24 mouse cellular contexts compared by ENCODE assay signal in genomic region chr6:126143659-126144058, GRCm38 (mm10). TPM values are rescaled to one million over a fixed set of nuclear protein-coding genes. Genes with fewer than 3 reads are reported as not detected.
DNase-seq lines count a peak whose midpoint lies in the region; ATAC-seq and TF ChIP-seq lines count a peak whose summit lies in the region.
"Had no signal": no experiment of that assay in that cellular context is flagged by ENCODE, and none has a peak within 500 bp of the region (broad histone marks: within the 10 kb centered on the region; RNA-seq: fewer than 3 reads in every experiment).

No protein-coding gene starts in this region.

- H3K36me3 ChIP-seq in heart, embryonic 12.5 days = no peaks in the 10 kb centered on the region
- no peaks in the 10 kb centered on the region for H3K36me3 ChIP-seq in heart, embryonic 11.5 days (ENCODE audit: control insufficient read depth, insufficient read depth, low read length)
- no peaks in the 10 kb centered on the region for H3K36me3 ChIP-seq in kidney, embryonic 16.5 days (ENCODE audit: insufficient read depth, low read length)
- H3K36me3 ChIP-seq: forebrain, embryonic 12.5 days; G1E; hindbrain, embryonic 10.5 days had no signal

- no peak for DNase-seq in gastrocnemius, adult 2 months
- no peak for DNase-seq in gastrocnemius, postnatal 36 days
- peak; percentile 47 for DNase-seq in kidney, postnatal 10 days
- no peak for DNase-seq in right cerebral cortex, adult 18-20 months
- DNase-seq: adrenal gland, adult 8-10 months; adrenal gland, postnatal 36 days; B cell, adult 2 months; cerebellum, adult 11 months; cerebellum, adult 9-10 months; cerebellum, postnatal 25 days; gastrocnemius, postnatal 14 days; heart, postnatal 10 days had no signal

- no peak overlapping the region for H3K4me3 ChIP-seq in gastrocnemius, adult 2 months
- no peak overlapping the region for H3K4me3 ChIP-seq in heart, embryonic 12.5 days
- no peak overlapping the region for H3K4me3 ChIP-seq in heart, embryonic 11.5 days (ENCODE audit: low read depth, low read length)
- no peak overlapping the region for H3K4me3 ChIP-seq in kidney, embryonic 16.5 days (ENCODE audit: low read length)
- no peak overlapping the region for H3K4me3 ChIP-seq in brown adipose tissue, adult 24 weeks (ENCODE audit: insufficient read depth, low read depth, low read length)
- H3K4me3 ChIP-seq: embryonic facial prominence, embryonic 12.5 days; forebrain, embryonic 12.5 days; hindbrain, embryonic 10.5 days had no signal

- no peak for TF ChIP-seq CTCF in gastrocnemius, adult 2 months (IDR thresholded peaks at IDR 0.05)

- 70% methylated on average over 5 of the region's 5 CpGs for WGBS in heart, embryonic 12.5 days
- 64% methylated on average over 5 of the region's 5 CpGs for WGBS in heart, embryonic 11.5 days (ENCODE audit: insufficient replicate concordance)
- WGBS in kidney, embryonic 16.5 days = 24% methylated on average over 5 of the region's 5 CpGs

- no peak overlapping the region for H3K4me2 ChIP-seq in heart, embryonic 12.5 days
- no peak overlapping the region for H3K4me2 ChIP-seq in heart, embryonic 11.5 days
- H3K4me2 ChIP-seq in kidney, embryonic 16.5 days (replicated peaks; ENCODE audit: low read depth, low read length) = no peak overlapping the region
- H3K4me2 ChIP-seq: embryonic facial prominence, embryonic 12.5 days; forebrain, embryonic 12.5 days; hindbrain, embryonic 14.5 days had no signal

- no peaks in the 10 kb centered on the region for H3K9me3 ChIP-seq in heart, embryonic 12.5 days (replicated peaks)
- H3K9me3 ChIP-seq in heart, embryonic 11.5 days (replicated peaks; ENCODE audit: control insufficient read depth, low read length) = no peaks in the 10 kb centered on the region
- H3K9me3 ChIP-seq in kidney, embryonic 16.5 days (ENCODE audit: low read length) = no peaks in the 10 kb centered on the region
- H3K9me3 ChIP-seq: embryonic facial prominence, embryonic 12.5 days; forebrain, embryonic 12.5 days; hindbrain, embryonic 10.5 days had no signal

- peak overlapping the region; percentile 38; the same call in 1 of the 2 replicates for H3K27ac ChIP-seq in gastrocnemius, adult 2 months
- peak overlapping the region; percentile 57; the same call in 1 of the 2 replicates for H3K27ac ChIP-seq in heart, embryonic 12.5 days (ENCODE audit: poor library complexity, severe bottlenecking)
- H3K27ac ChIP-seq in heart, embryonic 11.5 days (ENCODE audit: low read depth, low read length) = no peak overlapping the region
- H3K27ac ChIP-seq in kidney, embryonic 16.5 days (ENCODE audit: low read length) = no peak overlapping the region
- peak overlapping the region; percentile 81 for H3K27ac ChIP-seq in brown adipose tissue, adult 24 weeks (replicated peaks; ENCODE audit: low read depth, low read length)
- H3K27ac ChIP-seq: embryonic facial prominence, embryonic 12.5 days; forebrain, embryonic 12.5 days; hindbrain, embryonic 10.5 days; hindbrain, embryonic 14.5 days had no signal

- peaks cover 45% of the 10 kb centered on the region for H3K4me1 ChIP-seq in heart, embryonic 12.5 days (replicated peaks)
- H3K4me1 ChIP-seq in heart, embryonic 11.5 days (ENCODE audit: control insufficient read depth, insufficient read depth, low read length) = peaks cover 38% of the 10 kb centered on the region
- H3K4me1 ChIP-seq in kidney, embryonic 16.5 days (ENCODE audit: insufficient read depth, low read length) = peaks cover 35% of the 10 kb centered on the region
- H3K4me1 ChIP-seq in brown adipose tissue, adult 24 weeks (ENCODE audit: control insufficient read depth, insufficient read depth, insufficient read length, low read length) = peaks cover 40% of the 10 kb centered on the region
- H3K4me1 ChIP-seq: forebrain, embryonic 12.5 days had no signal

- ATAC-seq in heart, embryonic 12.5 days (ENCODE audit: insufficient number of reproducible peaks, low FRiP score) = no peak
- no peak for ATAC-seq in heart, embryonic 11.5 days (replicated peaks; ENCODE audit: insufficient number of reproducible peaks, low FRiP score, low TSS enrichment)
- ATAC-seq in kidney, embryonic 16.5 days (ENCODE audit: low FRiP score, low TSS enrichment) = no peak
- ATAC-seq: CD4-positive, CD25-positive, alpha-beta regulatory T cell, adult 4 months; forebrain, embryonic 16.5 days had no signal

- no peaks in the 10 kb centered on the region for H3K27me3 ChIP-seq in heart, embryonic 12.5 days (replicated peaks)
- no peaks in the 10 kb centered on the region for H3K27me3 ChIP-seq in heart, embryonic 11.5 days (ENCODE audit: control insufficient read depth, insufficient read depth, low read length)
- no peaks in the 10 kb centered on the region for H3K27me3 ChIP-seq in kidney, embryonic 16.5 days (ENCODE audit: insufficient read depth, low read length)
- H3K27me3 ChIP-seq: embryonic facial prominence, embryonic 12.5 days; forebrain, embryonic 12.5 days had no signal

- no peak overlapping the region; the same call in 1 of the 2 replicates for H3K9ac ChIP-seq in heart, embryonic 12.5 days
- no peak overlapping the region for H3K9ac ChIP-seq in heart, embryonic 11.5 days (ENCODE audit: low read depth, low read length)
- no peak overlapping the region for H3K9ac ChIP-seq in kidney, embryonic 16.5 days (replicated peaks; ENCODE audit: low read length)
- H3K9ac ChIP-seq: embryonic facial prominence, embryonic 12.5 days; forebrain, embryonic 12.5 days; hindbrain, embryonic 14.5 days had no signal

- intact Hi-C loops in gastrocnemius, adult 2 months (cut with DNase I) = no loop called here
- intact Hi-C loops in gastrocnemius, postnatal 36 days (cut with DNase I) = no loop called here

RNA-seq across cellular contexts. Expression of gene Ntf3, which starts 23.1 kb away (rescaled TPM):
- total RNA-seq in gastrocnemius, adult 2 months (2021) = 1 to 10 TPM; 1.4 to 2.4 TPM
- 1 to 10 TPM; 1.5 to 1.6 TPM for total RNA-seq in gastrocnemius, postnatal 36 days (2021)
- 8.2 and 8.9 TPM in 2 replicates for polyA plus RNA-seq in heart, embryonic 12.5 days (2016; fragmentation: Nextera tagmentation; extraction: Ambion mirVana)
- polyA plus RNA-seq in heart, embryonic 11.5 days (2014; fragmentation: Nextera tagmentation; extraction: Ambion mirVana) = 8.6 and 8.8 TPM in 2 replicates
- polyA plus RNA-seq in kidney, embryonic 16.5 days (2015; fragmentation: Nextera tagmentation; extraction: Ambion mirVana) = 15.2 and 15.8 TPM in 2 replicates
- polyA plus RNA-seq in brown adipose tissue, adult 24 weeks (2012; ENCODE audit: insufficient read depth, insufficient read length, missing spikeins) = 1.7 and 5.7 TPM in 2 replicates
- total RNA-seq: G1E; granulocyte monocyte progenitor cell, adult 5-6 weeks had no signal
- polyA plus RNA-seq: CD4-positive, CD25-positive, alpha-beta regulatory T cell, adult 4 months; G1E had no signal

Comparison
In these comparisons a context has a peak if more than half of its experiments do, and no peak if none do; other contexts are left out.
1. H3K27ac ChIP-seq: peak in gastrocnemius, adult 2 months (single experiment), heart, embryonic 12.5 days (single experiment) and brown adipose tissue, adult 24 weeks (single experiment); none in heart, embryonic 11.5 days (single experiment) and kidney, embryonic 16.5 days (single experiment).